Mouse (Mus musculus): ENCODE measurements around the gene Mvb12a.

The Mvb12a gene

DNA sequence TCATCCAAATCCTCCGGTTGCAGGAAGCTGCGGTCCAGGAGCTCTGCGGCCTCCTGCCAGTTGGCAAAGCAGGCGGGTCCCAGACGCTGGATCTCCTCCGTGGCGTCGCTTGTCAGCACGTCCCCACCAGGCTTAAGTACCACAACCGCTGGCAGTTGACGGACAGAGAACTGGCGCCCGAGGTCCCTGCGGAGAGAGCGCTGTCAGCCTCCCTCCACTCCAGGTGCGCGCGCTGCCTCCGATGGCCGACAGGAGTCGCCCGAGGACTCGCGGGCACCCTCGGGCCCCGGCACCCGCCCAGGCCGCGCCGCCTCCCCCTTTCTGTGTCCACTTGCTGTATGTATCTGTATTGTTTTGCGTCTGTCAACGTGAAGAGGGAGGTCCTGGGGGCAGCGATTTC lies 20.0 kb downstream of the Mvb12a start:
- DNase-seq (ENCODE audit: extremely low spot score, low spot score) = peak; percentile 68

DNA sequence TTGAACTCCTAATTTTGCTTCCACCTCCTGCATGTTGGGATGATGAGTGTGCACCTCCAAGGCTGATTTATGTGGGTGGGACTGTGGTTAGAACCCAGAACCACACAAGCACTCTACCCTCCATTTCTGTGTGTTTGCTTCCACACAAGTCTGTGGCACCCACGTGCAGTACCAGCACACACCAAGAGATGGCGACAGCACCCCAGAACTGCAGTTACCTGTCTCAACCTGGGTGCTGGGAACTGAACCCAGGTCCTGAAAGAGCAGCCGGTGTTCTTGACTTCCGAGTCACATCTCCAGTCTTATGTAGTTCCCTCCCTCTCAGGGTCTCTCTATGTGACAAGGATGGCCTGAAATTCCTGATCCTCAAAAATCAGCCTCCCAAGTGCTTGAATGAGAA lies 21.3 kb downstream of the Mvb12a start:
- no peak for DNase-seq (ENCODE audit: extremely low spot score, low spot score)

DNA sequence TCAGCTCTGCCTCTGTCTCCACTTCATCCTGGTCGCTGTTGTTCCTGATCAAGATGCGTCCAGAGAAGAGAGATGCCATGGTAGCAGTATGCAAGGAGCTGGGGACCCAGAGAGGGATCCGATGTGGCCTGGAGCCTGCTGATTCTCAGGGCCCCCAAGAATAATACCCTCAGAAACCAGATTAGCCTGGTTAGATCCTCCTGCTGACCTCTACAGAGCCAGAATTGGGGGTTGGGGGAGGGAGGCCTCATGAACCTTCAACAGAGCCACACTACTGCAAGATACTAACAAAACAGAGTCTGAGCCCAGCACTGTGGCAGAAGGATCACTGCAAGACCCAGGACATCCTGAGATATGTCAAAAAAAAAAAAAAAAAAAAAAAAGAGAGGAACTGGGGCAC lies 23.8 kb downstream of the Mvb12a start, which contains the start of gene Nxnl1:
Gene Nxnl1 (minus strand): TSS at position 101 of the 400 bp plus-strand sequence.
- no peak for DNase-seq (ENCODE audit: extremely low spot score, low spot score)

DNA sequence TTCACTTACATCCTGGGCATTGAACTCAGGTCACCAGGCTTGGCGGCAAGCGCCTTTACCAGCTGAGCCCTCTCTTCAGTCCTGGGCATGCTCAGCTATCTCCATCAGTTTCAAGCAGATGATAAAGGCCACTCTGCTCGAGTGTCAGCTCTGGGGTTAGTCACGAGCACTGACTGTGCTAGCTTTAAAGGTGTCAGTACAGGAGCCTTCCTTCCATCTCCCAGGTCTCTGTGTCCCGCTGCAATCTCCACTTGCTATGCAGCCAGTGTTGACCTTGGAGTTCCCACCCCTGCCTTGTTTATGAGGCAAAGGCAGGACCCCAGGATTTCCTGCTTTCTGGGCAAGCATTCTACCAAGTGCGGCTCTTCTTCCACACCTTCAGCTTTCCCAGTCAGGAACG lies 24.9 kb downstream of the Mvb12a start:
- DNase-seq (ENCODE audit: extremely low spot score, low spot score) = no peak

DNA sequence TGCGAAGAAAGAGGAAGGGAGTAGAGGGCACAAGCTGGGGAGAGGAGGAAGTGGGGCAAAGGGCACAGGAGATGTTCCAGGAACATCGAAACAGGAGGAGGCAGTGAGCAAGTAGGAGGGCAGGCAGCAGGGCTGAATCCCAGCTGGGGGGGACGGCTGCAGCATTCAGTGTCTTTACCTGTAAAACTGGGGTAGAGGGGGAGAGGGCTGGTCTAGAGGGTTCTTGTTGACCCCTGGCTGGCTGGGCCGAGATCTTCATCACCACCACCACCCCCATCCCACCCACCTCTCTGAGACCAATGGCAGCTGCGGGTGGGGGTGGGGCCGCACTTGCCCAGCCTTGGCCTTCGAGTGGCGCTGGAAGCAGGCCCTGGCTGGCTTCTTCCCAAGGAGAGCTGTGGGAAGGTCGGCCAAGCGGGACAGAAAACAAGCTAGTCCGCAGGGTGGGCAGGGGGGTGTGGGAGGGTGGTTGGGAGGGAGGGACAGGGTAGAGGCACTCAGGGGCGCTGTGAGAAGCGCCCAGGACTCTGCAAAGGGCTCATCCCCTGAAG lies 25.7 kb downstream of the Mvb12a start, which contains the start of gene Slc27a1:
Gene Slc27a1 (plus strand): TSS at position 496 of the 551 bp plus-strand sequence.
- no peak for DNase-seq (ENCODE audit: extremely low spot score, low spot score)

DNA sequence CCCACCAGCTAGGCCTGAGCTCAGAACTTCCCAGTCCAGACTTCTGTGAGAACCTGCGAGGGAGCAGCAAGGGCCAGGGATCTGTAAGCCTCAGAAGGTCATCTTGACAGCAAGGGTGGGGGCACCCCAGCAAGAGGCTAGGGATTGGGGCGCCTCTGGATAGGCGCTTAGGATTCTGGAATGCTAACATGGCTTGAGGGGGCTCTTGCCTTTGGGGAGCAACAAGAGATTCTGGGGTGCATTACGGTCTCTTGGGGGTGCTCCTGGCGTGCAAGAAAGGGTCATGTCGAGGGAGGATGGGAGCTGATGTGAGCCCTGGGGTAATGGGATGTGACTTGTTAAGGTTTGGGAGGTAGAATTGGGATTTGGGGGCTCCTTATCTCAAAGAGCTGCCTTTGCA lies 26.2 kb downstream of the Mvb12a start:
- no peak for DNase-seq (ENCODE audit: extremely low spot score, low spot score)

DNA sequence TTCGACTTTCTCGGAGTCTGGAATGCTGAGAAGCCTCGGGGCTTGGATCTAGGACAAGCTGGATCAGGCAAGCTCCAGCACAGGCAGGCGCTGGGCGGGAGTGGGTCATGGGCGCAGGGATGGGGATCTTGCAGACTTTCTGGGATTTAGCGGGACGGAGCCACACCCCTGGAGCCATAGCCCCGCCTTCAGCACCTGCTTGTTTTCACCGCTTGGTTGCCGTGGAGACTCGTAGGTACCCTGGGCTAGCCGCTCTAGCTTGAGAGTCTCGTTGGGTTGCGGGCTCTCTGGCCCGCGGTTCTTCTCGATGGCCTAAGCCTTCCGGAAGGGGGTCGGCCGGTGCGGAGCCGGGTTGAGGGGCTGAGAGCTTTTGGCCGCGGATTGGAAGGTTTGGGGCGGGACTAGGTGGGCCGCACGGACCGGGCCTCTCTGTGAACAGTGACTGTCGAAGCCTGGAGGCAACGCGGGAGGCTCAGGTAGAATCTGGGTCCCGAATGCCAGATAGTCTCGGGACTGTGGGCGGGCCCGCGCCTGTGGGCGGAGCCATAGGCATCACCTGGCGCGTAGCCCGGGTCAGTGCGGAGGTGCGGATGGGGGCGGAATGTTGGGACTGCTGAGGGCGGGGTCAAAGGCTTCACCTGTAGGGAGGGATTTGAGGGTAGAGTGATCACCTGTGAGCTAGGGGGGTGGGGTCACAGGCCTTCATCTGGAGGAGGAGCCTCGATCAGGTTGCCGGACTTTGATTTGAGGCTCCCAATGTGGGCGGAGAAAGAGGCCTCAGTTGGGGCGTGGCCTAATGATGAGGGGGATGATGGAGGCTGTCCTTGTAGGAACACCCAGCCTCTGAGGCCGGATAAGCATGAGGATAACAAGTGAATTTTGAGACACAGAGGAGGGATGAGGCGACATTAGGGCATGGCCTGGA lies 26.9 kb downstream of the Mvb12a start:
- peak; percentile 80 for DNase-seq (ENCODE audit: extremely low spot score, low spot score)

DNA sequence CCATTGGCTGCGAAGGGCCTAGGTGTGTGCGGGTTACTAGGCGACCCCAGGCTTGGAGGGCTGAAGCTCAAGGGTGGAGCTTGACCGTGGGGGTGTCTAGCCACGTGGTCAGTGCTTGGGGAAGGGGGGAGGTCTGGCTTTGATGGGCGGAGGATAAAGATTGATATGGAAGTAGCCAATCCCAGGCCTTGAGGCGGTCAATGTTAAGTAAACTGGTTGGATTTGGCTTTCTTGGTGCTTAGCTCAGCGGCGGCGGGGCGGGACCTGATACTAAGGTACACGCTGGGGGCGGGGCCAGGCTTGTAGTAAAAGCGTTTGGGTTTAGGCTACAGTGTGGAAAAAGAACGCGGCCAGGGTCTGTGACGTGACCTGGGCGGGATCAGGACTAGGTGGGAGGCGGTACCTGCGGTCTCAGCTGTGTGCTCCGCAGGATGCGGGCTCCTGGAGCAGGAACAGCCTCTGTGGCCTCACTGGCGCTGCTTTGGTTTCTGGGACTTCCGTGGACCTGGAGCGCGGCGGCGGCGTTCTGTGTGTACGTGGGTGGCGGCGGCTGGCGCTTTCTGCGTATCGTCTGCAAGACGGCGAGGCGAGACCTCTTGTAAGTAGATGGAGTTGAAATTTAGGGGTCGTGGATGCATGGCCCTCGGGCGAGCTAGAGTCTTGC lies 27.7 kb downstream of the Mvb12a start:
- DNase-seq (ENCODE audit: extremely low spot score, low spot score) = peak; percentile 84

DNA sequence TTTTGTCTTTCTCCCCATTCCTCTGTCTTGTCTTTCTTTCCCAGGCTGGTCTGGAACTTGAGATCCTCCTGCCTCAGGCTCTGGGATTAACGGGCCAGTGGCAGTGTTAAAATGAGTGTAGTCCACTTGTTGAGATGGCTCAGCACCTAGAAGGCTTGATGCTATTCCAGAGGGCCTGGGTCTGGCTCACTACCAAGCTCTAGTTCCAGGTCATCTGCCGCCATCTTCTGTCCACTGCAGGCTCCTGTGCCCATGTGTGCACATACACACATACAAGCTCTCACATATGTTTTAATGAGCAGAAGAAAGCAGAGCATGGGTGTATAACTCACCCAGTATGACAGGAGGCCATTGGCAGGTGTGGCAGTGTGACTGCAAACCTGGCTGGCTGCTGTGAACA lies 29.4 kb downstream of the Mvb12a start:
- DNase-seq (ENCODE audit: extremely low spot score, low spot score) = no peak

DNA sequence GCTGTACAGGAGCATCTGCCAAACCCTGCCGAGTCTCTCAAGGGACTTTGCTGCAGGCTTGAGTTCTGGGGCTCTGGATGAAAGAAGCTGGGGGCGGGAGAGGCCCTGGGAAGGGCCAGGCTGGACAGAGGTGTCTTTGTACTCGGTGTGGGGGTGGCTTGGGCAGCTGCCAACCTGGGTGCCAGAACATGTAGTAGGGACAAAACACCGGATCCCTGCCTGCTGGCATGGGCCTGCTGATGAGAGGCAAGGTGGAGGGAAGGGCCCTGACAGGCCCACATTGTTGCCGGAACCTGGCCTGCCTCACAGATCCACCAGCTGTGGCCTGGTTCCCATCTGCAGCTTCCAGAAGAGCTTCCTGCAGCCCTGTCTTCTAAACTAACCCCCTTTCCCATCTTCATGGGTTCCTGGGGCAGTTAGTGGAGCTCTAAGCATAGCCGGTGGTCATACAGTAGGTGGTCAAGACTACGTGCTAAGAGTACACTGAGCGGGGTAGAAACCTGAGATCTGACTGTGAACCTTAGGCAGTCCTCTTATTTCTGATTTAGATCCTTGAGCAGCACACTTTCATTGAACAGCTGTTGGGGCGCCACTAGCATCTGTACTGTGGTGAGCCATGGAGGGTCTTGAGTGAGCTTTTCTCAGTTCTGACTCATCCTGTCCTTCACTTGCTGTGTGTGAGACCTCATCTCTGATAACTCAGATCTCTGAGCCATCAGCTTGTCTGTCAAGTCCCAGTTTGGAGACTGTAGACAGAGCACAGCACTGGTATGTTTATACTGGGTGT lies 30.3 kb downstream of the Mvb12a start:
- no peak for DNase-seq (ENCODE audit: extremely low spot score, low spot score)

DNA sequence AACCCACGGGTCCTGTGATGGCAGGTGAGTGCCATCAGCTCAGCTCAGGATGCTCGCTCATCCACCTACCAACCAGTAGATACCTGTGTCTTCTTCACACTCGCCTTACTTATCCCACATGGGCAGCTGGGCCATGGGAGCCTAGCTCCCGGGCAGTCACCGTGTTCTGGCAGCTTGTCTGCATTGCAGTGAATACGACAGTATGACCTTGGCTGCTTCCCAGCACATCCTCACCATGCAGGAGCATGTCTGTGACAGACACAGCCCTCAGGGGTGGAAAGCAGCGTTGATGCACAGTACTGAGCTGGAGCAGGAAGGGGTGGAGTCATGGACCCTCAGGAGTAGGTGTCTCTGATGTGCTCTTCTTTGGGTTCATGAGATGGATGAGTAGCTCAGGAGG lies 31.7 kb downstream of the Mvb12a start:
- DNase-seq (ENCODE audit: extremely low spot score, low spot score) = no peak

DNA sequence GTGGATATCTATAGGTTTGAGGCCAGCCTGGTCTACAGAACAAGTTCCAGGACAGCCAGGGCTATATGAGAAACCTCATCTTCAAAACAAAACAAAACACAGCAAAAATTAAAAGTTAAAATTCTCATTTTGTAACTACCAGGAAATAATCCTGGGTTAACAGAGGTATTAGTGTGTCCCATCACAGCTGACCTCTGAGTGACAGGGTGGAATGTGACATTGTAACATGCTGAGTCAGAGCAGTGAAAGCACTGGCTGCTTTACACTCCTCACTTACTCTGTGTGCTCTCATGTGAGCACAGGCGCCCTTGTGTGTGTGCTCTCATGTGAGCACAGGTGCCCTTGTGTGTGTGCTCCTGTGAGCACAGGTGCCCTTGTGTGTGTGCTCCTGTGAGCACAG lies 32.3 kb downstream of the Mvb12a start:
- DNase-seq (ENCODE audit: extremely low spot score, low spot score) = no peak

DNA sequence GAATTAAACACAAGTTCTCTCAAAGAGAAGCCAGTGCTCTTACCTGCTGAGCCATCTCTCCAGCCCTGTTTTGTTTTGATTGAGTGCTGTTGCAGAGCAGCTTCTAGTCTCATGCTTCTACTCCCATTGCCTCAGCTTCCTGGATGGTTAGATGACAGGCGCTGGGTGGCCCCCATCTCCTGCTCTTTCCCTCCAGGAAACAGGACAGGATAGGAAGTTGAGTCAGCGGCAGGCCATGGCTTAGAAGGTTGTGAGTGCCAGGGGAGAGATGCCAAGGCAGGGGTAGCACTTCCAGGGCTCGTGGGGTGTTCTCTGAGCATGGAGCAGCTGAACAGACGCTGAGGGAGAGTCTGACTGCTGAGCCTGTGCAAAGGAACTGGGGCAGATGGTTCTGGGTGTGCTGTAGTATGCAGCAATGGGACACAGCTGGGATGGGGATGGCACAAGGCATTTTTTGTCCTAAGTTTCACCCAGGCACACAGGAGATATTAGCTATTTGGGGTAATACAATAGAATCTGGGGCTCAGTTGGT lies 35.2 kb downstream of the Mvb12a start:
- DNase-seq (ENCODE audit: extremely low spot score, low spot score) = no peak

DNA sequence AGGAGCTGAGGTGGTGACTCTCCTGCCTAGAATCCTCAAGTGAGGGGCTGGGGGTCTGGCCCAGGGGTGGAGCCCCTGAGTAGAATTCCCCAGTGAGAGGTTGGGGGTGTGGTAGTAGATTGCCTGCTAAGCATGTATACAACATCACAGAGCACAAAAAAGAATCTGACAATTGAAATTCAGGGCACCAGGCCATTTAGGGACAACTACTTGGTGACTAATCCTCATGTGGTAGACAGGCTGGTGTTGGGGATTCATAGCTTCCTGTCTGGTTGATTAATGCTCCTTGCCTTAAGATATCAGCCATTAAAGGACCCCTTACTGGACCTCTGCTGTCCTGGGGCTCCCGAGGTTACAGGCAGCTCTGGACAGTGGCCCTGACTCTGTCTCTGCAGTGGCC lies 36.3 kb downstream of the Mvb12a start:
- DNase-seq (ENCODE audit: extremely low spot score, low spot score) = no peak

DNA sequence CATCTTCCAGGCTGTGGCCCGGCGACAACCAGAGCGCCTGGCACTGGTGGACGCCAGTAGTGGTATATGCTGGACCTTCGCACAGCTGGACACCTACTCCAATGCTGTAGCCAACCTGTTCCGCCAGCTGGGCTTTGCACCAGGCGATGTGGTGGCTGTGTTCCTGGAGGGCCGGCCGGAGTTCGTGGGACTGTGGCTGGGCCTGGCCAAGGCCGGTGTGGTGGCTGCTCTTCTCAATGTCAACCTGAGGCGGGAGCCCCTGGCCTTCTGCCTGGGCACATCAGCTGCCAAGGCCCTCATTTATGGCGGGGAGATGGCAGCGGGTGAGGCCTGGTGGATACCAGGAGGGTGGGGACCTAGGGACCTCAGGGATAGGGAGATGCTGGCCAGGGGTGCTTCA lies 36.8 kb downstream of the Mvb12a start:
- DNase-seq (ENCODE audit: extremely low spot score, low spot score) = no peak

DNA sequence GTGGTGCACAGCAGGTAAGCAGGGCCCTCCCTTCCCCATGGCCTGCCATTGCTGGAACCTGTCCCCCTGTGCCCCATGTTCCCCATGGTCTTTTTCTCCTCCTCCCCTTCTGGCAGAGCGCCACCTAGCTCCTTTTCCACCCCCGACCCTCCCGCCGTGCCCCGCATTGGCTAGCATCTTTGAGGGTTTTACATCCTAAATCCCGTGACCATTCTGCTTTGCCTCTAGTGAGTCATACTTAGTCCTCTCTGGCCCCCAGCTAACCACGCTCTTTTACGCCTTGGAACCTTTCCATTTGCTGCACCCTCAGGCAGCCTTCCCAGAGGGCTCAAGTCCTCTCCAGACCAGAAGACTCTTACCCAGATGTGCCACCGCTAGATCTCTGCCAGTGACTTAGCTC lies 37.5 kb downstream of the Mvb12a start:
- DNase-seq (ENCODE audit: extremely low spot score, low spot score) = no peak

DNA sequence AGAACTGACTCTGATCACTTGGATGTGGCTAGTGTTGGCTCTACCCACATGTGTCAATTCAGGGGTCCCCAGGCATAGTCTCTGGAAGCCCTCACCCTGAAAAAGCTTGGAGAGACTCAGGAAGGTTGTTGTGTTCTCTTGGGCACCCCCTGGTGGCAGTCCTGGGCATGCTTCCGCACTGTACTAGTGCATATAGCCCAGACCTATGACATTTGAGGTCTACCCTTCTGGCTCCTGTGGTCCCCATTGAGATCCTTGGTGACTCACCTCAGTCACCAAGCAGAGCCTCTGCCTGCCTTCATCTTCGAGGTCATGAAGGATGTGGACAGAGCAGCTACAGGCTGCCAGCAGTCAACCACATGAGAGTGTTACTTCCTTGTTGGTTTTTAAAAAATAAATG lies 44.2 kb downstream of the Mvb12a start:
- DNase-seq (ENCODE audit: extremely low spot score, low spot score) = peak; percentile 44

DNA sequence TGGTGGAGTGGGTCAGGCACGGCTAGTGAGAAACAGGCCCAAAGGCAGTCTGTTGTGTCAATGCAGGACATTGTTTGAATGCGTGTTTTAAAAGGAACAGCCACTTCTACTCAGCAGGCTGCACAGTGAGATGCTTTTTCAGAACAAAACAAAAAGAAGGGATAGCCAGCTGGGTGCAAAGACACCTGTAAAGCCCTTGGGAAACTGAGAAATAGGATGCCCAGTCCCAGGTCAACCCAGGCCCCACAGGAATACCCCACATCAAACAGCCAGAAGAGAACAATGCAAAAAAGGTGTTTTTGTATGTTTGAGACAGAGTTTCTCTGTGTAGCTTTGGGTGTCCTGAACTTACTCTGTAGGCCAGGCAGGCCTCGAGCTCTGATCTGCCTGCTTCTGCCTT lies 46.0 kb downstream of the Mvb12a start:
- no peak for DNase-seq (ENCODE audit: extremely low spot score, low spot score)

DNA sequence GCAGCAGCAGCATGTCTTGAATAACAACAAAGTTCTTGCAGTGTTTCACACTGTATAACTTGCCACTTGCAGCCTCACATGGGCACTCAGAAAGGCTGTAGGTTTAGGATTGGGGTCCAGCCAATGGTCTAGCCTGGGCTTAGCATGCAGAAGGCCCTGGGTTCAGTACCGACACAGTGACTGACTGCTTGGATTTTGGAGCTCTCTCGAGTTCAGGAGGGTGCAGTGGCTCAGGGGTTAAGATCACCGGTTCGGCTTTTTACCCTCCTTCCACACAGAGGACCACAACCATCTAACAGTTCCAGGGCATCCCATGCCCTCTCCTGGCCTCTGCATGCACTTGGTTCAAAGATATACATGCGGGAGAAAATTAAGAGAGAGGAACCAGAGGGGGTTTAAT lies 48.3 kb downstream of the Mvb12a start:
- DNase-seq (ENCODE audit: extremely low spot score, low spot score) = no peak

DNA sequence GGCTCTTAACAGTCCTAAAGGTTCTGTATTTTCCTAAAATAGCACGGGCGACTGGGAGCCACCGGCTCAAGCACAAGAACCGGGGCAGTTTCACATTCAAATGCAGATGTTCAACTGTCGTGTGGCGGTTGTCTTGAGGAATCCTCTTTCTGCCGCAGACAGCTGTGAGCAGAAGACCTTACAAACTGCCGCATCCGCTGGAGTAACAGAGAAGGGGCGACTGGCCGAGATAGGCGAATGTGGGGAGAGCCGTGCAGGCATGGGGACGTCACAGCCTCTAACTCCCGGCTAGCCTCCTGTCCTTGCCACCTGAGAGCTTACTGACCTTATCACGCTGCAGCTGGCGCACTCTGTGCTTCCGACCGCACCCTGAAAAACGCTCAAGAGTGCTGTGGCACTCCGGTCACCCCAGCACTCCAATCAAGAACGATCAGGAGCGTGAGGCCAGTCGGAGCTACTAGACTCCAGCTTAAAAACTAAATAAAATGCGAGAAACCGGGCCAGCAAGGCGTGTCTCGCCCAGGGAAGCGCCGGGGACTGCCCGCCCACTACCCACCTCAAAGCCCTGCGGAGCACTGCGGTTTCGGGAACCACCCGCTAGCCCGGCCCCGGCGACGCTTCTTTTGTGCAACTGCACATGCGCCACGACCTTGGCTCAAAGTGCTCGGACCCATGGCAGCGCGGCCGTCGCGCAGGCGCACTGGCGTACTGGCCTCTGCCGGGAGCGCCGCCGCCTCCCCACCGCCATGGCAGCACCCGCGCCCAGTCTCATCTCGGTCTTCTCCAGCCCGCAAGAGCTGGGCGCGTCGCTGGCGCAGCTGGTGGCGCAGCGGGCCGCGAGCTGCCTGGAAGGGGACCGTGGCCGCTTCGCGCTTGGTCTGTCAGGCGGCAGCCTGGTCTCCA lies 49.0 kb downstream of the Mvb12a start, which contains the start of gene Pgls:
Gene Pgls (plus strand): TSS at position 706 of the 903 bp plus-strand sequence.
- DNase-seq (ENCODE audit: extremely low spot score, low spot score) = peak; percentile 94
